Mouse (Mus musculus): ENCODE results near the gene Guf1. TPM values are rescaled to one million over a fixed set of nuclear protein-coding genes. Genes with fewer than 3 reads are reported as not detected.

The Guf1 gene
- 122 TPM for polyA plus RNA-seq (2014; fragmentation: Illumina TruSeq; extraction: RNeasy Lipid Tissue Mini Kit (QIAGEN cat#74804); ENCODE audit: low read depth, low replicate concordance)

GRCm38 (mm10) chr5:69556628-69557403 is at the start of gene Guf1:
Gene Guf1 (plus strand): TSS chr5:69556923.

GRCm38 (mm10) chr5:69542489-69542888 is 14.2 kb upstream of the Guf1 start, which contains the start of gene Yipf7:
Gene Yipf7 (minus strand): TSS chr5:69542648.

GRCm38 (mm10) chr5:69591640-69592461 is 35.1 kb downstream of the Guf1 start, which contains the start of gene Gnpda2:
Gene Gnpda2 (minus strand): TSS chr5:69592340.

Other genes starting within 250 kb of the Guf1 start
- gene Kctd8, start 215.2 kb upstream of the Guf1 start, polyA plus RNA-seq (2014; fragmentation: Illumina TruSeq; extraction: RNeasy Lipid Tissue Mini Kit (QIAGEN cat#74804); ENCODE audit: low read depth, low replicate concordance) = 0.25 TPM
- gene Yipf7, start 14.3 kb upstream of the Guf1 start, polyA plus RNA-seq (2014; fragmentation: Illumina TruSeq; extraction: RNeasy Lipid Tissue Mini Kit (QIAGEN cat#74804); ENCODE audit: low read depth, low replicate concordance) = not detected
- gene Gnpda2, start 35.4 kb downstream of the Guf1 start, polyA plus RNA-seq (2014; fragmentation: Illumina TruSeq; extraction: RNeasy Lipid Tissue Mini Kit (QIAGEN cat#74804); ENCODE audit: low read depth, low replicate concordance) = 79.0 TPM

All from sigmoid colon, adult 10 weeks (tissue).